Comparison of ENCODE assay signal across 9 mouse cellular contexts in genomic region chr9:31159910-31160309, GRCm38 (mm10). TPM values are rescaled to one million over a fixed set of nuclear protein-coding genes. Genes with fewer than 3 reads are reported as not detected.
DNase-seq lines count a peak whose midpoint lies in the region; ATAC-seq and TF ChIP-seq lines count a peak whose summit lies in the region.
"Had no signal": no experiment of that assay in that cellular context is flagged by ENCODE, and none has a peak within 500 bp of the region (broad histone marks: within the 10 kb centered on the region; RNA-seq: fewer than 3 reads in every experiment).

No protein-coding gene starts in this region.

- H3K9ac ChIP-seq in heart, embryonic 11.5 days (ENCODE audit: low read depth, low read length): no peak overlapping the region
- H3K9ac ChIP-seq in forebrain, embryonic 13.5 days: no peak overlapping the region
- H3K9ac ChIP-seq: hindbrain, embryonic 15.5 days had no signal

- intact Hi-C loops in heart, postnatal 36 days (cut with DNase I): no loop called here

- H3K4me3 ChIP-seq in E14TG2a.4 (replicated peaks; ENCODE audit: low read length): no peak overlapping the region
- no peak overlapping the region for H3K4me3 ChIP-seq in heart, embryonic 11.5 days (ENCODE audit: low read depth, low read length)
- H3K4me3 ChIP-seq in forebrain, embryonic 13.5 days: no peak overlapping the region
- H3K4me3 ChIP-seq: hindbrain, embryonic 15.5 days had no signal

- H3K9me3 ChIP-seq in E14TG2a.4 (ENCODE audit: low read length): no peaks in the 10 kb centered on the region
- no peaks in the 10 kb centered on the region for H3K9me3 ChIP-seq in heart, embryonic 11.5 days (replicated peaks; ENCODE audit: control insufficient read depth, low read length)
- H3K9me3 ChIP-seq in forebrain, embryonic 13.5 days (replicated peaks): no peaks in the 10 kb centered on the region
- H3K9me3 ChIP-seq: hindbrain, embryonic 15.5 days had no signal

- peaks cover 98% of the 10 kb centered on the region for H3K36me3 ChIP-seq in E14TG2a.4 (ENCODE audit: insufficient read depth, low read length)
- peaks cover 31% of the 10 kb centered on the region for H3K36me3 ChIP-seq in heart, embryonic 11.5 days (ENCODE audit: control insufficient read depth, insufficient read depth, low read length)
- H3K36me3 ChIP-seq in forebrain, embryonic 13.5 days (ENCODE audit: poor library complexity, severe bottlenecking): peaks cover 91% of the 10 kb centered on the region

- no peak overlapping the region for H3K4me2 ChIP-seq in heart, embryonic 11.5 days
- no peak overlapping the region for H3K4me2 ChIP-seq in forebrain, embryonic 13.5 days
- H3K4me2 ChIP-seq: hindbrain, embryonic 15.5 days had no signal

- TF ChIP-seq CTCF in E14TG2a.4 (conservative IDR thresholded peaks at IDR 0.05; ENCODE audit: low read length): peak; percentile 51

- H3K27me3 ChIP-seq in E14TG2a.4 (ENCODE audit: insufficient read depth, low read length): no peaks in the 10 kb centered on the region
- H3K27me3 ChIP-seq in heart, embryonic 11.5 days (ENCODE audit: control insufficient read depth, insufficient read depth, low read length): no peaks in the 10 kb centered on the region
- H3K27me3 ChIP-seq in forebrain, embryonic 13.5 days: no peaks in the 10 kb centered on the region
- H3K27me3 ChIP-seq: hindbrain, embryonic 15.5 days had no signal

- peak; percentile 35 for DNase-seq in heart, postnatal 4 days
- no peak for DNase-seq in heart, postnatal 36 days
- peak; percentile 23 for DNase-seq in c-Kit-positive CD71-positive TER-119-positive erythroid progenitor cells, embryonic 14.5 days (ENCODE audit: low spot score)
- peak; percentile 38 for DNase-seq in lung, postnatal 14 days
- no peak for DNase-seq in ovary, postnatal 14 days (ENCODE audit: low spot score)

- H3K4me1 ChIP-seq in E14TG2a.4 (replicated peaks; ENCODE audit: low read depth, low read length): no peaks in the 10 kb centered on the region
- H3K4me1 ChIP-seq in heart, embryonic 11.5 days (ENCODE audit: control insufficient read depth, insufficient read depth, low read length): peaks cover 3% of the 10 kb centered on the region; the same call in 1 of the 2 replicates
- no peaks in the 10 kb centered on the region for H3K4me1 ChIP-seq in forebrain, embryonic 13.5 days
- H3K4me1 ChIP-seq: hindbrain, embryonic 15.5 days had no signal

- ATAC-seq in heart, embryonic 11.5 days (replicated peaks; ENCODE audit: insufficient number of reproducible peaks, low FRiP score, low TSS enrichment): no peak
- no peak for ATAC-seq in forebrain, embryonic 13.5 days

- H3K27ac ChIP-seq in heart, embryonic 11.5 days (ENCODE audit: low read depth, low read length): no peak overlapping the region
- H3K27ac ChIP-seq in forebrain, embryonic 13.5 days: no peak overlapping the region
- H3K27ac ChIP-seq: hindbrain, embryonic 15.5 days had no signal

- WGBS in heart, embryonic 11.5 days (ENCODE audit: insufficient replicate concordance): 84% methylated on average over 4 of the region's 4 CpGs
- 83% methylated on average over 4 of the region's 4 CpGs for WGBS in forebrain, embryonic 13.5 days

RNA-seq across cellular contexts. Expression of gene St14, which starts 28.3 kb away (rescaled TPM):
- total RNA-seq in heart, postnatal 4 days (2021): under 1 TPM; 0.52 to 0.65 TPM
- total RNA-seq in heart, postnatal 36 days (2021): under 1 TPM; 0.38 to 0.61 TPM
- 0.63 and 0.96 TPM in 2 replicates for polyA plus RNA-seq in heart, embryonic 11.5 days (2014; fragmentation: Nextera tagmentation; extraction: Ambion mirVana)
- 0.09 and 0.21 TPM in 2 replicates for polyA plus RNA-seq in forebrain, embryonic 13.5 days (2015; fragmentation: Nextera tagmentation; extraction: Ambion mirVana)

RNA-seq across cellular contexts. Expression of gene Aplp2, which starts 51.7 kb away (rescaled TPM):
- total RNA-seq in heart, postnatal 4 days (2021): 100 to 1,000 TPM; 311 to 312 TPM
- total RNA-seq in heart, postnatal 36 days (2021): 100 to 1,000 TPM; 294 to 315 TPM
- polyA plus RNA-seq in heart, embryonic 11.5 days (2014; fragmentation: Nextera tagmentation; extraction: Ambion mirVana): 271 and 345 TPM in 2 replicates
- 181 and 195 TPM in 2 replicates for polyA plus RNA-seq in forebrain, embryonic 13.5 days (2015; fragmentation: Nextera tagmentation; extraction: Ambion mirVana)

Comparison
In these comparisons a context has a peak if more than half of its experiments do, and no peak if none do; other contexts are left out.
1. DNase-seq: peak in heart, postnatal 4 days (single experiment), c-Kit-positive CD71-positive TER-119-positive erythroid progenitor cells, embryonic 14.5 days (single experiment) and lung, postnatal 14 days (single experiment); none in heart, postnatal 36 days (0 of 2) and ovary, postnatal 14 days (single experiment).